Mouse (Mus musculus) lung, embryonic 16.5 days (tissue): ENCODE results near the gene Ankmy1. TPM values are rescaled to one million over a fixed set of nuclear protein-coding genes. Genes with fewer than 3 reads are reported as not detected.

Source experiments
- ATAC-seq: fragments of 200-750 bp; cut with Nextera tagmentation; 2 replicates; pipeline ENCODE4 v1.8.0; 2017; ENCODE audit warnings: low read depth, mild to moderate bottlenecking, moderate library complexity
- H3K27ac ChIP-seq: fragments of 300-500 bp; sonication (generic); 2 replicates; pipeline ENCODE4 v1.5.1; 2014; ENCODE audit warnings: mild to moderate bottlenecking, control low read depth, low read length
- H3K27me3 ChIP-seq: fragments of 300-500 bp; sonication (generic); 2 replicates; pipeline ENCODE4 v1.6.1; 2014; ENCODE audit warnings: low read depth, low read length, mixed read lengths; ENCODE audit not compliant: control insufficient read depth, insufficient read depth
- H3K36me3 ChIP-seq: fragments of 300-500 bp; sonication (generic); 2 replicates; pipeline ENCODE4 v1.6.1; 2014; ENCODE audit warnings: low read length; ENCODE audit not compliant: control insufficient read depth, insufficient read depth
- H3K4me1 ChIP-seq: fragments of 300-500 bp; sonication (generic); replicated peaks from 2 replicates; pipeline ENCODE4 v1.6.1; 2014; ENCODE audit warnings: low read length, mixed read lengths; ENCODE audit not compliant: control insufficient read depth, insufficient read depth
- H3K4me2 ChIP-seq: fragments of 300-500 bp; sonication (generic); 2 replicates; pipeline ENCODE4 v1.6.1; 2014; ENCODE audit warnings: low read depth, low read length, control low read depth
- H3K4me3 ChIP-seq: fragments of 300-500 bp; sonication (generic); 2 replicates; pipeline ENCODE4 v1.5.1; 2014; ENCODE audit warnings: mild to moderate bottlenecking, low read length, control low read depth
- H3K9ac ChIP-seq: fragments of 300-500 bp; sonication (generic); 2 replicates; pipeline ENCODE4 v1.6.1; 2014; ENCODE audit warnings: low read length, control low read depth
- H3K9me3 ChIP-seq: fragments of 300-500 bp; sonication (generic); 2 replicates; pipeline ENCODE4 v1.6.1; 2016; ENCODE audit warnings: low read length; ENCODE audit not compliant: control insufficient read depth
- WGBS: fragments of 180-500 bp; shearing (Covaris S2); extraction: QIAGEN DNeasy Blood & Tissue Kit; methylation state at CpG from one replicate; pipeline ENCODE4 v1.1.7; 2014; 5-methylcytosine and 5-hydroxymethylcytosine counted together
- polyA plus RNA-seq: library from polyadenylated mRNA; unstranded; fragments of >200 nt; fragmentation: Nextera tagmentation; extraction: Ambion mirVana; gene quantifications from 2 replicates; pipeline ENCODE4 v1.2.1, GENCODE M21; 2015

Gene Ankmy1
- 0.48 and 0.75 TPM in 2 replicates for polyA plus RNA-seq

- Histone ChIP-seq H3K4me3 (peak within 1 kb of the TSS; percentile 12), H3K27ac (no peak within 1 kb of the TSS), H3K4me2 (peak within 1 kb of the TSS; percentile 54), H3K9ac (no peak within 1 kb of the TSS), H3K36me3 (no peaks in the 10 kb centered on the region), H3K9me3 (no peaks in the 10 kb centered on the region), H3K4me1 (peaks cover 12% of the 10 kb centered on the region), H3K27me3 (no peaks in the 10 kb centered on the region; the same call in 1 of the 2 replicates)
- ATAC-seq, result peak; percentile 55
- 1% methylated on average over 15 of the region's 15 CpGs for WGBS
Measured at GRCm38 (mm10) chr1:92902786-92903185, at the start of gene Ankmy1. TSS of gene Ankmy1 (minus strand) at chr1:92902906.

- no peak for ATAC-seq
- no peak within 1 kb of the TSS for H3K4me2 ChIP-seq
- no peaks in the 10 kb centered on the region for H3K4me1 ChIP-seq
- H3K9me3 ChIP-seq, result no peaks in the 10 kb centered on the region
- 39% methylated on average over 5 of the region's 5 CpGs for WGBS
- H3K4me3 ChIP-seq, result no peak within 1 kb of the TSS
- no peak within 1 kb of the TSS for H3K9ac ChIP-seq
- H3K27me3 ChIP-seq, result no peaks in the 10 kb centered on the region
- H3K36me3 ChIP-seq, result peaks cover 7% of the 10 kb centered on the region
- no peak within 1 kb of the TSS for H3K27ac ChIP-seq
Measured at GRCm38 (mm10) chr1:92950607-92951006, 47.9 kb upstream of the Ankmy1 start, which contains the start of gene Gpr35. TSS of gene Gpr35 (plus strand) at chr1:92950865.

- Histone ChIP-seq H3K27me3 (no peaks in the 10 kb centered on the region), H3K4me1 (no peaks in the 10 kb centered on the region), H3K4me3 (no peak overlapping the region), H3K9ac (no peak overlapping the region), H3K9me3 (no peaks in the 10 kb centered on the region), H3K36me3 (peaks cover 16% of the 10 kb centered on the region), H3K27ac (no peak overlapping the region), H3K4me2 (no peak overlapping the region)
- no peak for ATAC-seq
- WGBS, result 46% methylated on average over 6 of the region's 6 CpGs
Measured at GRCm38 (mm10) chr1:92949426-92949825, 46.7 kb upstream of the Ankmy1 start.

- no peaks in the 10 kb centered on the region for H3K27me3 ChIP-seq
- 90% methylated on average over 3 of the region's 3 CpGs for WGBS
- H3K4me2 ChIP-seq, result no peak overlapping the region
- no peak for ATAC-seq
- no peaks in the 10 kb centered on the region for H3K4me1 ChIP-seq
- no peak overlapping the region for H3K9ac ChIP-seq
- no peaks in the 10 kb centered on the region for H3K9me3 ChIP-seq
- H3K27ac ChIP-seq, result no peak overlapping the region
- H3K4me3 ChIP-seq, result no peak overlapping the region
- peaks cover 19% of the 10 kb centered on the region for H3K36me3 ChIP-seq
Measured at GRCm38 (mm10) chr1:92947966-92948365, 45.3 kb upstream of the Ankmy1 start.

- no peaks in the 10 kb centered on the region for H3K4me1 ChIP-seq
- H3K9me3 ChIP-seq, result no peaks in the 10 kb centered on the region
- H3K9ac ChIP-seq, result no peak overlapping the region
- no peak overlapping the region for H3K4me2 ChIP-seq
- H3K27ac ChIP-seq, result no peak overlapping the region
- H3K4me3 ChIP-seq, result no peak overlapping the region
- no peaks in the 10 kb centered on the region for H3K27me3 ChIP-seq
- no peak for ATAC-seq
- WGBS, result 91% methylated on average over 19 of the region's 19 CpGs
- peaks cover 42% of the 10 kb centered on the region for H3K36me3 ChIP-seq
Measured at GRCm38 (mm10) chr1:92943219-92943989, 40.7 kb upstream of the Ankmy1 start.

- Histone ChIP-seq H3K36me3 (peaks cover 32% of the 10 kb centered on the region), H3K9me3 (no peaks in the 10 kb centered on the region), H3K27me3 (no peaks in the 10 kb centered on the region), H3K9ac (no peak overlapping the region), H3K4me2 (no peak overlapping the region), H3K4me3 (no peak overlapping the region), H3K27ac (no peak overlapping the region), H3K4me1 (peaks cover 15% of the 10 kb centered on the region)
- WGBS, result 91% methylated on average over 4 of the region's 4 CpGs
- no peak for ATAC-seq
Measured at GRCm38 (mm10) chr1:92939746-92940145, 37.0 kb upstream of the Ankmy1 start.

- no peak for ATAC-seq
- no peaks in the 10 kb centered on the region for H3K27me3 ChIP-seq
- H3K9ac ChIP-seq, result no peak overlapping the region
- H3K4me1 ChIP-seq, result peaks cover 17% of the 10 kb centered on the region
- H3K4me3 ChIP-seq, result no peak overlapping the region
- no peak overlapping the region for H3K4me2 ChIP-seq
- no peaks in the 10 kb centered on the region for H3K9me3 ChIP-seq
- H3K36me3 ChIP-seq, result peaks cover 27% of the 10 kb centered on the region
- 85% methylated on average over 3 of the region's 3 CpGs for WGBS
- no peak overlapping the region for H3K27ac ChIP-seq
Measured at GRCm38 (mm10) chr1:92937797-92938196, 35.1 kb upstream of the Ankmy1 start.

GRCm38 (mm10) chr1:92936467-92936866, 33.8 kb upstream of the Ankmy1 start:
- ATAC-seq, result no peak
- no peaks in the 10 kb centered on the region for H3K27me3 ChIP-seq
- 75% methylated on average over 3 of the region's 3 CpGs for WGBS
- H3K9ac ChIP-seq, result no peak overlapping the region
- H3K36me3 ChIP-seq, result peaks cover 22% of the 10 kb centered on the region
- H3K4me2 ChIP-seq, result no peak overlapping the region
- no peak overlapping the region for H3K4me3 ChIP-seq
- no peaks in the 10 kb centered on the region for H3K9me3 ChIP-seq
- H3K27ac ChIP-seq, result no peak overlapping the region
- peaks cover 17% of the 10 kb centered on the region for H3K4me1 ChIP-seq

GRCm38 (mm10) chr1:92935977-92936376, 33.3 kb upstream of the Ankmy1 start:
- Histone ChIP-seq H3K27ac (no peak overlapping the region), H3K36me3 (peaks cover 22% of the 10 kb centered on the region), H3K4me1 (peaks cover 17% of the 10 kb centered on the region), H3K4me2 (peak overlapping the region; percentile 85), H3K4me3 (peak overlapping the region; percentile 67; the same call in 1 of the 2 replicates), H3K27me3 (no peaks in the 10 kb centered on the region), H3K9me3 (no peaks in the 10 kb centered on the region), H3K9ac (peak overlapping the region; percentile 33; the same call in 1 of the 2 replicates)
- WGBS, result 26% methylated on average over 2 of the region's 2 CpGs
- no peak for ATAC-seq
